Mouse (Mus musculus) MEL (cell line): ENCODE measurements around the gene Pfkfb4. TPM values are rescaled to one million over a fixed set of nuclear protein-coding genes. Genes with fewer than 3 reads are reported as not detected.

Source experiments
- DNase-seq: peaks from one replicate; pipeline ENCODE4 v3.0.0; 2011; ENCODE audit warnings: low read depth, low spot score
- H3K27ac ChIP-seq: 2 replicates; pipeline ENCODE4 v1.5.1; 2012; ENCODE audit warnings: low read depth, mild to moderate bottlenecking, control low read depth, low read length, moderate library complexity; ENCODE audit not compliant: control insufficient read depth
- H3K27me3 ChIP-seq, 2 experiments: fragments of 150-350 bp in 1 of 2; sonication (generic) in 1 of 2; 2 replicates each; pipeline ENCODE4 v1.6.1; 2012; ENCODE audit warnings: low read length in 2 of 2, mild to moderate bottlenecking in 2 of 2, improper control_type of control experiment in 1 of 2, moderate library complexity in 1 of 2; ENCODE audit not compliant: insufficient read depth in 2 of 2, control insufficient read depth in 1 of 2
- H3K36me3 ChIP-seq, 2 experiments: 2 replicates each; pipeline ENCODE4 v1.6.1; 2012 to 2014; ENCODE audit warnings: low read length in 2 of 2, improper control_type of control experiment in 1 of 2, inconsistent platforms in 1 of 2, mild to moderate bottlenecking in 1 of 2; ENCODE audit not compliant: insufficient read depth in 2 of 2, control insufficient read depth in 1 of 2
- H3K4me1 ChIP-seq, 2 experiments: fragments of 150-350 bp in 1 of 2; sonication (generic) in 1 of 2; 2 replicates each; pipeline ENCODE4 v1.6.1; 2012; ENCODE audit warnings: low read length in 2 of 2, improper control_type of control experiment in 1 of 2, mild to moderate bottlenecking in 1 of 2; ENCODE audit not compliant: insufficient read depth in 2 of 2, control insufficient read depth in 1 of 2
- H3K4me3 ChIP-seq, 2 experiments: fragments of 150-350 bp in 1 of 2; sonication (generic) in 1 of 2; 2 replicates each; pipeline ENCODE4 v1.5.1; 2012; ENCODE audit warnings: low read depth in 2 of 2, low read length in 2 of 2, mild to moderate bottlenecking in 2 of 2, moderate library complexity in 2 of 2, control low read depth in 1 of 2, improper control_type of control experiment in 1 of 2; ENCODE audit not compliant: control insufficient read depth in 1 of 2, insufficient read depth in 1 of 2
- H3K79me2 ChIP-seq: 2 replicates; pipeline ENCODE4 v1.6.1; 2012; ENCODE audit warnings: mild to moderate bottlenecking, low read length, moderate library complexity; ENCODE audit not compliant: control insufficient read depth, poor library complexity, insufficient read depth
- H3K9ac ChIP-seq: 2 replicates; pipeline ENCODE4 v1.6.1; 2012; ENCODE audit warnings: low read depth, mild to moderate bottlenecking, control low read depth, low read length, moderate library complexity; ENCODE audit not compliant: control insufficient read depth, poor library complexity, severe bottlenecking
- H3K9me3 ChIP-seq: fragments of 150-350 bp; sonication (generic); replicated peaks from 2 replicates; pipeline ENCODE4 v1.6.1; 2012; ENCODE audit warnings: mild to moderate bottlenecking, low read length, improper control_type of control experiment, moderate library complexity; ENCODE audit not compliant: insufficient read depth
- CHD1 ChIP-seq: IDR thresholded peaks from 2 replicates; pipeline ENCODE4 v1.6.1; 2012; ENCODE audit warnings: low read depth, mild to moderate bottlenecking, inconsistent platforms, low read length, improper control_type of control experiment
- E2F4 ChIP-seq: IDR thresholded peaks from 2 replicates; pipeline ENCODE4 v1.6.1; 2011; ENCODE audit warnings: low read depth, low read length, improper control_type of control experiment, borderline replicate concordance
- ELF1 ChIP-seq: IDR thresholded peaks from 2 replicates; pipeline ENCODE4 v1.6.1; 2014; ENCODE audit warnings: low read depth, mild to moderate bottlenecking, inconsistent platforms, low read length, improper control_type of control experiment, moderate library complexity
- GABPA ChIP-seq: IDR thresholded peaks from 2 replicates; pipeline ENCODE4 v1.6.1; 2012; ENCODE audit warnings: low read depth, mild to moderate bottlenecking, inconsistent platforms, low read length, improper control_type of control experiment, moderate library complexity
- GATA1 ChIP-seq: IDR thresholded peaks from 2 replicates; pipeline ENCODE4 v1.6.1; 2011; ENCODE audit warnings: low read depth, low read length, improper control_type of control experiment
- JUND ChIP-seq: IDR thresholded peaks from 2 replicates; pipeline ENCODE4 v1.6.1; 2011; ENCODE audit warnings: low read depth, mild to moderate bottlenecking, improper control_type of control experiment, low read length
- KAT2A ChIP-seq: conservative IDR thresholded peaks from 2 replicates; pipeline ENCODE4 v1.6.1; 2012; ENCODE audit warnings: low read depth, low read length, improper control_type of control experiment, inconsistent platforms
- MAFK ChIP-seq: IDR thresholded peaks from 2 replicates; pipeline ENCODE4 v1.6.1; 2011; ENCODE audit warnings: low read depth, mild to moderate bottlenecking, low read length, improper control_type of control experiment, borderline replicate concordance
- MYB ChIP-seq: IDR thresholded peaks from 2 replicates; pipeline ENCODE4 v1.6.1; 2011; ENCODE audit warnings: mild to moderate bottlenecking, low read depth, low read length, improper control_type of control experiment
- POLR2A ChIP-seq, 2 experiments: IDR thresholded peaks; 2 replicates each; pipeline ENCODE4 v1.6.1; 2011 to 2012; ENCODE audit warnings: low read length in 2 of 2, mild to moderate bottlenecking in 2 of 2, control low read depth in 1 of 2, improper control_type of control experiment in 1 of 2, low read depth in 1 of 2, moderate library complexity in 1 of 2; ENCODE audit not compliant: control insufficient read depth in 1 of 2, insufficient read depth in 1 of 2, poor library complexity in 1 of 2
- POLR2AphosphoS2 ChIP-seq: IDR thresholded peaks from 2 replicates; pipeline ENCODE4 v1.6.1; 2011; ENCODE audit warnings: low read length, improper control_type of control experiment
- SIN3A ChIP-seq: IDR thresholded peaks from 2 replicates; pipeline ENCODE4 v1.6.1; 2012; ENCODE audit warnings: low read length, improper control_type of control experiment, inconsistent platforms
- TAL1 ChIP-seq: IDR thresholded peaks from 2 replicates; pipeline ENCODE4 v1.6.1; 2012; ENCODE audit warnings: mild to moderate bottlenecking, inconsistent platforms, low read length, moderate library complexity, mixed read lengths
- USF2 ChIP-seq, 2 experiments: IDR thresholded peaks; 2 replicates each; pipeline ENCODE4 v1.6.1; 2011 to 2012; ENCODE audit warnings: improper control_type of control experiment in 2 of 2, low read length in 2 of 2, borderline replicate concordance in 1 of 2, inconsistent platforms in 1 of 2, low read depth in 1 of 2, mild to moderate bottlenecking in 1 of 2; ENCODE audit not compliant: insufficient read depth in 1 of 2
- polyA plus RNA-seq, 2 experiments: library from polyadenylated mRNA; stranded (reverse) in 1 of 2; unstranded in 1 of 2; fragments of >175 nt in 1 of 2; fragments of >200 nt in 1 of 2; gene quantifications; 2 replicates each; pipeline versions ENCODE4 v1.2.1 to v1.2.4; 2012; ENCODE audit warnings: low replicate concordance in 2 of 2, low read depth in 1 of 2; ENCODE audit not compliant: insufficient read length in 2 of 2, insufficient read depth in 1 of 2, missing spikeins in 1 of 2
- total RNA-seq: library from RNA; depleted of rRNA; stranded (reverse); fragments of 300-350 nt; gene quantifications from 2 replicates; pipeline ENCODE4 v1.2.3, GENCODE M21; 2012; rRNA removed

Pfkfb4 gene
- total and polyA plus RNA-seq, 3 experiments, result 3.2 to 6.4 TPM; not detected in 1

GRCm38 (mm10) chr9:109073661-109074573, 82.3 kb downstream of the Pfkfb4 start, which contains the start of gene Atrip (continued):
- peak; percentile 3; the same call in 1 of the 2 replicates for TF ChIP-seq CHD1
- TF ChIP-seq E2F4, result no peak
- TF ChIP-seq, all 39 proteins: peak for 14

- Histone ChIP-seq H3K27me3 (no peaks in the 10 kb centered on the region), H3K27ac (no peak overlapping the region), H3K4me3 (no peak overlapping the region), H3K9me3 (no peaks in the 10 kb centered on the region), H3K36me3 (peaks cover 4 to 6% of the 10 kb centered on the region in 2 experiments; a peak in 3 of 4 replicates), H3K79me2 (peaks cover 37% of the 10 kb centered on the region), H3K4me1 (peaks cover 0 to 10% of the 10 kb centered on the region in 2 experiments; a peak in 2 of 4 replicates)
- no peak for DNase-seq
- no peak for TF ChIP-seq POLR2A (IDR thresholded peaks at IDR 0.05; ENCODE audit: control insufficient read depth in 1 of 2, insufficient read depth in 1 of 2, low read depth in 1 of 2, low read length in 2 of 2, poor library complexity in 1 of 2)
- TF ChIP-seq CHD1, result no peak
- TF ChIP-seq GATA1, result no peak
- no peak for TF ChIP-seq JUND
- no peak for TF ChIP-seq KAT2A
- TF ChIP-seq, all 39 proteins: peak for 0
- no peak overlapping the region; the same call in 1 of the 2 replicates for H3K9ac ChIP-seq
Observed at GRCm38 (mm10) chr9:109080516-109080915, 88.9 kb downstream of the Pfkfb4 start.

- Histone ChIP-seq H3K9me3 (no peaks in the 10 kb centered on the region), H3K79me2 (peaks cover 37% of the 10 kb centered on the region), H3K4me1 (peaks cover 0 to 9% of the 10 kb centered on the region in 2 experiments; a peak in 2 of 4 replicates), H3K27ac (peak overlapping the region; percentile 48), H3K9ac (peak overlapping the region; percentile 74), H3K4me3 (peak overlapping the region; percentile 56 to 82), H3K27me3 (no peaks in the 10 kb centered on the region), H3K36me3 (peaks cover 4 to 6% of the 10 kb centered on the region in 2 experiments; a peak in 3 of 4 replicates)
- TF ChIP-seq E2F4, result no peak
- TF ChIP-seq USF2 (IDR thresholded peaks at IDR 0.05; ENCODE audit: borderline replicate concordance in 1 of 2, insufficient read depth in 1 of 2, low read depth in 1 of 2, low read length in 2 of 2), result no peak
- TF ChIP-seq JUND, result no peak
- TF ChIP-seq POLR2A (IDR thresholded peaks at IDR 0.05; ENCODE audit: control insufficient read depth in 1 of 2, insufficient read depth in 1 of 2, low read depth in 1 of 2, low read length in 2 of 2, poor library complexity in 1 of 2), result no peak
- TF ChIP-seq GATA1, result no peak
- no peak for TF ChIP-seq TAL1
- no peak for TF ChIP-seq SIN3A
- no peak for TF ChIP-seq ELF1
- TF ChIP-seq MYB, result no peak
- no peak for TF ChIP-seq GABPA
- TF ChIP-seq MAFK, result no peak
- no peak for TF ChIP-seq POLR2AphosphoS2
- DNase-seq, result peak; percentile 49
Observed at GRCm38 (mm10) chr9:109081749-109082123, 90.2 kb downstream of the Pfkfb4 start.

Other genes with a start within 250 kb of the Pfkfb4 start
- gene Ip6k2, start 208.0 kb upstream of the Pfkfb4 start, total RNA-seq, result 21.3 and 25.1 TPM in 2 replicates
- 10 to 100 TPM in 1 of 2 experiments, not detected in 1; 33.7 TPM for gene Ip6k2, start 208.0 kb upstream of the Pfkfb4 start, polyA plus RNA-seq
- gene Nckipsd, start 183.4 kb upstream of the Pfkfb4 start, total RNA-seq, result 3.9 and 6.6 TPM in 2 replicates
- 10 to 100 TPM in 1 of 2 experiments, not detected in 1; 10.3 TPM for gene Nckipsd, start 183.4 kb upstream of the Pfkfb4 start, polyA plus RNA-seq
- 0.12 TPM in 1 of 2 replicates, not detected in the other for gene Celsr3, start 165.5 kb upstream of the Pfkfb4 start, total RNA-seq
- gene Celsr3, start 165.5 kb upstream of the Pfkfb4 start, polyA plus RNA-seq, result under 1 TPM in 1 of 2 experiments, not detected in 1; 0.03 TPM
- gene Slc26a6, start 138.5 kb upstream of the Pfkfb4 start, total RNA-seq, result 8.0 and 8.7 TPM in 2 replicates
- 10 to 100 TPM in 1 of 2 experiments, not detected in 1; 13.2 TPM for gene Slc26a6, start 138.5 kb upstream of the Pfkfb4 start, polyA plus RNA-seq
- gene Tmem89, start 77.2 kb upstream of the Pfkfb4 start, total RNA-seq, result not detected in 2 replicates
- gene Tmem89, start 77.2 kb upstream of the Pfkfb4 start, polyA plus RNA-seq, result not detected
- gene Uqcrc1, start 55.1 kb upstream of the Pfkfb4 start, total RNA-seq, result 427 and 428 TPM in 2 replicates
- gene Uqcrc1, start 55.1 kb upstream of the Pfkfb4 start, polyA plus RNA-seq, result 100 to 1,000 TPM in 1 of 2 experiments, not detected in 1; 494 TPM
- gene Col7a1, start 38.2 kb upstream of the Pfkfb4 start, total RNA-seq, result 0.78 and 1.2 TPM in 2 replicates
- gene Col7a1, start 38.2 kb upstream of the Pfkfb4 start, polyA plus RNA-seq, result 1 to 10 TPM in 1 of 2 experiments, not detected in 1; 2.6 TPM
- gene Ucn2, start 5.8 kb upstream of the Pfkfb4 start, total RNA-seq, result 0.12 TPM in 1 of 2 replicates, not detected in the other
- gene Ucn2, start 5.8 kb upstream of the Pfkfb4 start, polyA plus RNA-seq, result under 1 TPM in 1 of 2 experiments, not detected in 1; 0.19 TPM
- 38.3 and 41.0 TPM in 2 replicates for gene Shisa5, start 46.8 kb downstream of the Pfkfb4 start, total RNA-seq
- gene Shisa5, start 46.8 kb downstream of the Pfkfb4 start, polyA plus RNA-seq, result 10 to 100 TPM in 1 of 2 experiments, not detected in 1; 71.7 TPM
- gene Trex1, start 68.0 kb downstream of the Pfkfb4 start, total RNA-seq, result 8.9 and 10.0 TPM in 2 replicates
- 10 to 100 TPM in 1 of 2 experiments, not detected in 1; 17.0 TPM for gene Trex1, start 68.0 kb downstream of the Pfkfb4 start, polyA plus RNA-seq
- gene Atrip, start 82.3 kb downstream of the Pfkfb4 start, total RNA-seq, result 18.0 and 18.4 TPM in 2 replicates
- 10 to 100 TPM in 1 of 2 experiments, not detected in 1; 35.3 TPM for gene Atrip, start 82.3 kb downstream of the Pfkfb4 start, polyA plus RNA-seq
- 26.8 and 28.4 TPM in 2 replicates for gene Ccdc51, start 90.7 kb downstream of the Pfkfb4 start, total RNA-seq
- 10 to 100 TPM in 1 of 2 experiments, not detected in 1; 15.1 TPM for gene Ccdc51, start 90.7 kb downstream of the Pfkfb4 start, polyA plus RNA-seq
- gene Tma7, start 90.8 kb downstream of the Pfkfb4 start, total RNA-seq, result 346 and 400 TPM in 2 replicates
- 100 to 1,000 TPM in 1 of 2 experiments, not detected in 1; 366 TPM for gene Tma7, start 90.8 kb downstream of the Pfkfb4 start, polyA plus RNA-seq
- gene Plxnb1, start 103.6 kb downstream of the Pfkfb4 start, total RNA-seq, result not detected in 2 replicates
- gene Plxnb1, start 103.6 kb downstream of the Pfkfb4 start, polyA plus RNA-seq, result under 1 TPM in 1 of 2 experiments, not detected in 1; 0.07 TPM
- not detected in 2 replicates for gene Fbxw21, start 170.3 kb downstream of the Pfkfb4 start, total RNA-seq
- gene Fbxw21, start 170.3 kb downstream of the Pfkfb4 start, polyA plus RNA-seq, result not detected
- not detected in 2 replicates for gene Fbxw13, start 204.2 kb downstream of the Pfkfb4 start, total RNA-seq
- not detected for gene Fbxw13, start 204.2 kb downstream of the Pfkfb4 start, polyA plus RNA-seq
- gene Fbxw20, start 243.0 kb downstream of the Pfkfb4 start, total RNA-seq, result not detected in 2 replicates
- not detected for gene Fbxw20, start 243.0 kb downstream of the Pfkfb4 start, polyA plus RNA-seq